Mouse (Mus musculus) lung, embryonic 16.5 days (tissue): ENCODE results near the gene Ak1. TPM values are rescaled to one million over a fixed set of nuclear protein-coding genes. Genes with fewer than 3 reads are reported as not detected.
A peak's percentile ranks its signal among the peaks of the same experiment; 100 is the strongest.

Experiments
- ATAC-seq: fragments of 200-750 bp; cut with Nextera tagmentation; 2 replicates; pipeline ENCODE4 v1.8.0; 2017; ENCODE audit warnings: low read depth, mild to moderate bottlenecking, moderate library complexity
- H3K27ac ChIP-seq: fragments of 300-500 bp; sonication (generic); 2 replicates; pipeline ENCODE4 v1.5.1; 2014; ENCODE audit warnings: mild to moderate bottlenecking, control low read depth, low read length
- H3K27me3 ChIP-seq: fragments of 300-500 bp; sonication (generic); 2 replicates; pipeline ENCODE4 v1.6.1; 2014; ENCODE audit warnings: low read depth, low read length, mixed read lengths; ENCODE audit not compliant: control insufficient read depth, insufficient read depth
- H3K36me3 ChIP-seq: fragments of 300-500 bp; sonication (generic); 2 replicates; pipeline ENCODE4 v1.6.1; 2014; ENCODE audit warnings: low read length; ENCODE audit not compliant: control insufficient read depth, insufficient read depth
- H3K4me1 ChIP-seq: fragments of 300-500 bp; sonication (generic); replicated peaks from 2 replicates; pipeline ENCODE4 v1.6.1; 2014; ENCODE audit warnings: low read length, mixed read lengths; ENCODE audit not compliant: control insufficient read depth, insufficient read depth
- H3K4me2 ChIP-seq: fragments of 300-500 bp; sonication (generic); 2 replicates; pipeline ENCODE4 v1.6.1; 2014; ENCODE audit warnings: low read depth, low read length, control low read depth
- H3K4me3 ChIP-seq: fragments of 300-500 bp; sonication (generic); 2 replicates; pipeline ENCODE4 v1.5.1; 2014; ENCODE audit warnings: mild to moderate bottlenecking, low read length, control low read depth
- H3K9ac ChIP-seq: fragments of 300-500 bp; sonication (generic); 2 replicates; pipeline ENCODE4 v1.6.1; 2014; ENCODE audit warnings: low read length, control low read depth
- H3K9me3 ChIP-seq: fragments of 300-500 bp; sonication (generic); 2 replicates; pipeline ENCODE4 v1.6.1; 2016; ENCODE audit warnings: low read length; ENCODE audit not compliant: control insufficient read depth
- WGBS: fragments of 180-500 bp; shearing (Covaris S2); extraction: QIAGEN DNeasy Blood & Tissue Kit; methylation state at CpG from one replicate; pipeline ENCODE4 v1.1.7; 2014; 5-methylcytosine and 5-hydroxymethylcytosine counted together
- polyA plus RNA-seq: library from polyadenylated mRNA; unstranded; fragments of >200 nt; fragmentation: Nextera tagmentation; extraction: Ambion mirVana; gene quantifications from 2 replicates; pipeline ENCODE4 v1.2.1, GENCODE M21; 2015

Gene Ak1
- polyA plus RNA-seq, 1 experiment from 2014 or later: 67.2 TPM

DNA sequence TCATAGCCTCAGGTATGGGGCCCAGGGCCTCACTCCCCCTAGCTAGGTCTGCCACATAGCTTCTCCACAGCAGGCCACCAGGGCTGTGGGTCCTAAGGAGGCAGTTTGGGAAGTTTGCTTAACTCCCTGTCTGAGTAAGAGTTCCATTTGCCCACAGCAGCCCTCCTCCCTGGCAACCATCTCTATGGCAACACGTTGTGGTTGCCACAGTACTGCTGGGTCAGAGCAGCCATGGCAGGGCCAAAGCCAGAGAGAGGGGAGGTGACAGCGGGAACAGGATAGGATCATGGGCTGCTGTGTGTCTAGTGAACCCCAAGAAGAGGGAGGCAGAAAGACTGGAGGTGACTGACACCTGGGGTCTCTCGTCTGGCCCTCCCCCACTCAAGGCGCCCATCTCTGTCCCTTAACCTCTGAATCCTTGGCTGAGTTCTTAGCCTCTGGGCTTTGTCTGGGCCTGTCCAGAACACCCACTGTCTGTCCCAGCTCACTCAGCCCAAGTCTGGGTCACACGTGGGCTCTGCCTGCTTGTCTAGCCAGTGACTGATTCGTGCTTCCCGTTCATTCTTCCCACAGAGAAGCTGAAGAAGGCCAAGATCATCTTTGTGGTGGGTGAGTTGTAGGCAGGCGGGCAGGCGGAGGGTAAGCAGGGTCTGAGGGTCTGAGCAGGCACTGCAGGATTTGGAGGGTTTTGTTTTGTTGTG is 7.9 kb downstream of the Ak1 start:
- 43% methylated on average over 9 of the region's 9 CpGs for WGBS
- Histone ChIP-seq H3K4me1 (peaks cover 48% of the 10 kb centered on the region), H3K9me3 (no peaks in the 10 kb centered on the region), H3K27ac (peak overlapping the region; percentile 79), H3K9ac (peak overlapping the region; percentile 15), H3K36me3 (no peaks in the 10 kb centered on the region), H3K4me2 (peak overlapping the region; percentile 23; the same call in 1 of the 2 replicates), H3K27me3 (no peaks in the 10 kb centered on the region), H3K4me3 (no peak overlapping the region)
- ATAC-seq: peak; percentile 65

DNA sequence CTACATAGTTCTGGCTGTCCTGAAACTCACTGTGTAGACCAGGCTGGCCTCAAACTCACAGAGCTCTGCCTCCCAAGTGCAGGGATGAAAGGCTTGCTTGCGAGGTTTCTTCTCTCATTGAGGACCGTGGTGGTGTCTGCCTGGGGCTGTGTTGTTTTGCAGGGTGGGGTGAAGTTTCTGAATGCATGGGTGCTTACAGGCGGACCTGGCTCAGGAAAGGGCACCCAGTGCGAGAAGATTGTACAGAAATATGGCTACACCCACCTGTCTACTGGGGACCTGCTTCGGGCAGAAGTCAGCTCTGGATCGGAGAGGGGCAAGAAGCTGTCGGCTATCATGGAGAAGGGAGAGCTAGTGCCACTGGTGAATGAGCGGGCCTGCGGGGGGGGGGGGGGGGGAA is 8.5 kb downstream of the Ak1 start:
- H3K9ac ChIP-seq: no peak overlapping the region
- H3K9me3 ChIP-seq: no peaks in the 10 kb centered on the region
- 79% methylated on average over 8 of the region's 9 CpGs for WGBS
- H3K27ac ChIP-seq: no peak overlapping the region
- no peak overlapping the region for H3K4me2 ChIP-seq
- H3K36me3 ChIP-seq: no peaks in the 10 kb centered on the region
- no peak overlapping the region for H3K4me3 ChIP-seq
- no peak for ATAC-seq
- H3K4me1 ChIP-seq: peaks cover 42% of the 10 kb centered on the region
- no peaks in the 10 kb centered on the region for H3K27me3 ChIP-seq

DNA sequence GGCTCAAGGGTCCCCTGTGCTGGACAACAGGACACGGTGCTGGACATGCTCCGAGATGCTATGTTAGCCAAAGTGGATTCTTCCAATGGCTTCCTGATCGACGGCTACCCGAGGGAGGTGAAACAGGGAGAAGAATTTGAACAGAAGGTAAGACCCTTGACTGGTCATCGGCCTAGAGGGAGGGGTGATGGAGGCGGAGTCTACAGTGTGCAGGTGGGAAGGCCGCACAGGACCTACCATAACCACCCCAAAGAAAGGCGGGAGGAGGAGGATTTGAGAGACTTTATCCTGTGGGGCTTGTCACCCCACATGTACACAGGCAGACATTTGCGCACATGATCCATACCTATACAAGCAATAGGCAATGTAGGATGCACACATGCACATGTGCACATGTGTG is 9.5 kb downstream of the Ak1 start:
- Histone ChIP-seq H3K4me3 (no peak overlapping the region), H3K27me3 (no peaks in the 10 kb centered on the region), H3K4me2 (no peak overlapping the region), H3K9me3 (no peaks in the 10 kb centered on the region), H3K9ac (no peak overlapping the region), H3K4me1 (peaks cover 31% of the 10 kb centered on the region), H3K27ac (no peak overlapping the region), H3K36me3 (no peaks in the 10 kb centered on the region)
- ATAC-seq: no peak
- WGBS: 82% methylated on average over 10 of the region's 10 CpGs

DNA sequence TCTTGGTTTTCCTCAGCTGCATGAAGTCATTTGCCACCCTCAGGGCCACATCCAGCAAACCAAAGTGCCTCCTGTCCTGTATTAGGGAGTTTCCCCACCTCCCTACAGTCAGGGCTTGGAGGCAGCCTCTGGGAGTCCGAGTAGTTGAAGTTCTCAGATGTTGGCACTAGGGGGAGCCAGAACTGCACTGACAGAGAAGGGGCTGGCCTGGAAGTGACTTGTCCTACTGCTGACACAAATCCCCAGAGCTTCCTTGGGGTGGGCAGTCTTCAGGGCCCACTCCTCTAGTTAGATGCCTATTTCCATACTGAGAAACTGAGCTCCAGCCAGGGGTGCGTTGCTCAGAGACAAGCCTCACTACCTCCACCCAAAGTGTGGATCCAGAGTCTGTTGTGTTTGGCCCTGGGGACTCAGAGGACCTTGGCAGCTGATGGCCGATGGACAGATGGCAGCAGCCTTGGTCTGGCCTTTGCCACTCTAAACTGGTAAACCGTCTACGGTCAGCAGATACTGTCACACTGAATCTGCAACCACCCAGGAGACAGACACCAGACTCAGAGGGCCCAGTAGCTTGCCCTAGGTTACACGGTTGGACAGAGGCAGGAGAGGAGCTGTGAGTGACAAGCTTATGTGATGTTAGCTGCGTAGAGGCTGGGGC is 10.3 kb downstream of the Ak1 start:
- Histone ChIP-seq H3K4me3 (no peak overlapping the region), H3K4me2 (no peak overlapping the region), H3K36me3 (no peaks in the 10 kb centered on the region), H3K4me1 (peaks cover 23% of the 10 kb centered on the region), H3K9ac (peak overlapping the region; percentile 29; the same call in 1 of the 2 replicates), H3K9me3 (no peaks in the 10 kb centered on the region), H3K27ac (peak overlapping the region; percentile 44; the same call in 1 of the 2 replicates), H3K27me3 (no peaks in the 10 kb centered on the region)
- 48% methylated on average over 7 of the region's 7 CpGs for WGBS
- peak; percentile 53 for ATAC-seq

GRCm38 (mm10) chr2:32633660-32634059 is 12.1 kb downstream of the Ak1 start:
- no peak for ATAC-seq
- Histone ChIP-seq H3K4me3 (no peak overlapping the region), H3K27ac (peak overlapping the region; percentile 49; the same call in 1 of the 2 replicates), H3K9me3 (no peaks in the 10 kb centered on the region), H3K36me3 (no peaks in the 10 kb centered on the region), H3K27me3 (no peaks in the 10 kb centered on the region), H3K4me2 (no peak overlapping the region), H3K4me1 (peaks cover 19% of the 10 kb centered on the region), H3K9ac (no peak overlapping the region)
- WGBS: 45% methylated on average over 5 of the region's 5 CpGs

GRCm38 (mm10) chr2:32634277-32635105 is 12.9 kb downstream of the Ak1 start:
- Histone ChIP-seq H3K4me1 (peaks cover 12% of the 10 kb centered on the region), H3K27me3 (no peaks in the 10 kb centered on the region), H3K4me2 (no peak overlapping the region), H3K9ac (no peak overlapping the region), H3K9me3 (no peaks in the 10 kb centered on the region), H3K36me3 (no peaks in the 10 kb centered on the region), H3K4me3 (no peak overlapping the region), H3K27ac (no peak overlapping the region)
- no peak for ATAC-seq
- 78% methylated on average over 10 of the region's 10 CpGs for WGBS

DNA sequence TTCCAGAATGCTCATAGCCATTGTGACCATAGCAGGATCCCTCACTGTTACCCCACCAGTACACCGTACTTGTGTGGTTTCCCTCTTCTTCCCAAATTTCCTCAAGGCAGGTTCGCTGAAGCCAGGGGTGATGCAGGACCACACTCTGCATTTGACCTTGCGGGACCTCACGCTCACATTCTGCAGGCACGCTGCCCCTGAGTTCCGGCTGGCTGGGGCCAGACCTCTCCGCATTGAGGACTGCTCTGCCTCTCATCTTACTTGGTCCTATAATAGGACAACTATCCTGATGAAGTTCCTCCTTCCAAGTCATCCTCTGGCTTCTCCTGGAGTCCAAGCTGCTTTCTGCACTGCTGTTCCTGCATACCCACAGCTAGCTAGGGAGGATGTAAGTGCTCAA is 15.1 kb downstream of the Ak1 start:
- H3K36me3 ChIP-seq: no peaks in the 10 kb centered on the region
- H3K4me2 ChIP-seq: no peak overlapping the region
- no peaks in the 10 kb centered on the region for H3K27me3 ChIP-seq
- no peak overlapping the region for H3K27ac ChIP-seq
- no peak overlapping the region for H3K9ac ChIP-seq
- no peak overlapping the region for H3K4me3 ChIP-seq
- H3K9me3 ChIP-seq: no peaks in the 10 kb centered on the region
- peaks cover 16% of the 10 kb centered on the region for H3K4me1 ChIP-seq
- WGBS: 83% methylated on average over 7 of the region's 7 CpGs
- ATAC-seq: no peak

- H3K4me3 ChIP-seq: no peak overlapping the region
- no peaks in the 10 kb centered on the region for H3K27me3 ChIP-seq
- ATAC-seq: peak; percentile 92
- peak overlapping the region; percentile 8; the same call in 1 of the 2 replicates for H3K9ac ChIP-seq
- H3K27ac ChIP-seq: peak overlapping the region; percentile 43
- no peaks in the 10 kb centered on the region for H3K9me3 ChIP-seq
- no peak overlapping the region for H3K4me2 ChIP-seq
- 14% methylated on average over 11 of the region's 11 CpGs for WGBS
- H3K36me3 ChIP-seq: no peaks in the 10 kb centered on the region
- H3K4me1 ChIP-seq: peaks cover 21% of the 10 kb centered on the region
These were observed 16.3 kb downstream of the Ak1 start for GRCm38 (mm10) chr2:32637778-32638281.

DNA sequence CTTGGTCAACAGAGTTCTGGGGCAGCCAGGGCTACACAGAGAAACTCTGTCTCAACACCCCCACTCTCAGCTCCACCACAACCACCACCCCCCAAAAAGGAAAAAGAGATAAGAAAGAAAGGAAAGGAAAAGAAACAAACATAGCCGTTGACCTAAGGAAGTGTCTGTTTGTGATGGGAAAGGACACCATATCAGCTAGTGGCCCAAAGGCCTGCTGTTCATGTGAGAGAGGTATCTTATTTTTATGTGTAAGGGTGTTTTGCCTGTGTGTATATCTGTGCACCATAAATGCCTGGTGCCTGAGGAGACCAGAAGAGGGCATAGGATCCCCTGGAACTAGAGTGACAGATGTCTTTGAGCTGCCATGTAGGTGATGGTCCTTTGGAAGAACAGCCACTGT is 18.1 kb downstream of the Ak1 start:
- Histone ChIP-seq H3K4me2 (no peak overlapping the region), H3K36me3 (no peaks in the 10 kb centered on the region), H3K4me3 (no peak overlapping the region), H3K27ac (no peak overlapping the region), H3K9ac (no peak overlapping the region), H3K9me3 (no peaks in the 10 kb centered on the region), H3K27me3 (no peaks in the 10 kb centered on the region), H3K4me1 (peaks cover 24% of the 10 kb centered on the region)
- ATAC-seq: no peak
- WGBS: 68% methylated on average over 1 of the region's 1 CpGs
